28 mouse cellular contexts compared by ENCODE assay signal in the genomic region with DNA sequence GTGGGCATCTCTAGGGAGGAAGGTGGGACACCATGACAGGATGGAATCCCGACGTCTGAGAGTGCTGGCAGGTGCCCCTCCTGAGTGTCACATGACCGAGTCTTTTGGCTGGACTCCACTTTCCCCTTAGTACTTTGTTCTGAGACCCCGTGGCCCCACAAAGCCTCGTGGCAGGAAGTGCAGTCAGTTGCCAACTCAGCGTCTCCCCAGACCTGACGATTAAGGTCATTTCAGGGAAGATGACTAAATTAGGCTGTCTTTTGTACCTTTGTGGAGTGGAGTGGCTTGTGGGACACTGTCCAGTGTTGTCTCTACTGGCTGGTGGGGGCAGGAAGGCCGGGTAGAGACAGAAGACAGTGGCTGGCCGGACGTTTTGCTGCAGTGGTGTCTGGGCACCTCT.
DNase-seq lines count a peak whose midpoint lies in the region; ATAC-seq and TF ChIP-seq lines count a peak whose summit lies in the region.
"Had no signal": no experiment of that assay in that cellular context is flagged by ENCODE, and none has a peak within 500 bp of the region (broad histone marks: within the 10 kb centered on the region; RNA-seq: fewer than 3 reads in every experiment).

No protein-coding gene starts in this region.

- ATAC-seq in cerebellum, adult (ENCODE audit: insufficient number of reproducible peaks, low FRiP score, low TSS enrichment) = no peak
- ATAC-seq: forebrain, embryonic 15.5 days; hindbrain, embryonic 16.5 days; intestine, embryonic 15.5 days; Patski had no signal

- H3K4me1 ChIP-seq in cerebellum, adult 2 months (ENCODE audit: control insufficient read depth, insufficient read depth, low read length) = peaks cover 39% of the 10 kb centered on the region
- H3K4me1 ChIP-seq: embryonic facial prominence, embryonic 13.5 days; forebrain, embryonic 12.5 days; forebrain, embryonic 15.5 days; heart, embryonic 12.5 days; heart, embryonic 15.5 days; hindbrain, embryonic 10.5 days; hindbrain, embryonic 13.5 days; intestine, embryonic 15.5 days; kidney, embryonic 15.5 days had no signal

- WGBS in cerebellum, adult 2 months = 17% methylated on average over 10 of the region's 10 CpGs

- no peak overlapping the region for H3K4me3 ChIP-seq in cerebellum, adult 2 months (replicated peaks; ENCODE audit: insufficient read depth, low read depth, low read length)
- H3K4me3 ChIP-seq: embryonic facial prominence, embryonic 10.5 days; embryonic facial prominence, embryonic 13.5 days; erythroblast, embryonic 14.5 days; forebrain, embryonic 12.5 days; forebrain, embryonic 15.5 days; heart, embryonic 12.5 days; heart, embryonic 15.5 days; hindbrain, embryonic 10.5 days; hindbrain, embryonic 13.5 days; intestine, embryonic 15.5 days; kidney, embryonic 15.5 days had no signal

- TF ChIP-seq CTCF in cerebellum, adult 2 months (IDR thresholded peaks at IDR 0.05; ENCODE audit: borderline replicate concordance, insufficient read depth, low read depth, low read length) = no peak

- DNase-seq in adrenal gland, postnatal 14 days = peak; percentile 22
- no peak for DNase-seq in adrenal gland, adult 8-10 months
- DNase-seq in cerebellum, adult 2 months = peak; percentile 35 to 37
- peak; percentile 35 to 43 for DNase-seq in cerebellum, postnatal 25 days
- DNase-seq in cerebellum, adult 8-10 months = no peak
- DNase-seq in embryo, embryonic 11 days = no peak
- DNase-seq: cerebellum, adult 11 months; gastrocnemius, postnatal 25 days; heart, adult 18-20 months; heart, postnatal 10 days; heart, postnatal 36 days; kidney, adult 11 months; kidney, adult 8-10 months; kidney, postnatal 10 days had no signal

- no peak for TF ChIP-seq POLR2A in cerebellum, adult 2 months (IDR thresholded peaks at IDR 0.05; ENCODE audit: borderline replicate concordance, insufficient read depth, low read length)

- no peak overlapping the region for H3K27ac ChIP-seq in cerebellum, adult 2 months (ENCODE audit: insufficient read depth, low read length)
- H3K27ac ChIP-seq: embryonic facial prominence, embryonic 10.5 days; embryonic facial prominence, embryonic 13.5 days; forebrain, embryonic 12.5 days; forebrain, embryonic 15.5 days; heart, embryonic 15.5 days; hindbrain, embryonic 10.5 days; hindbrain, embryonic 13.5 days; intestine, embryonic 15.5 days; kidney, embryonic 15.5 days had no signal

- no peaks in the 10 kb centered on the region for H3K27me3 ChIP-seq in cerebellum, adult 2 months (ENCODE audit: control insufficient read depth, insufficient read depth, low read length)
- H3K27me3 ChIP-seq: embryonic facial prominence, embryonic 13.5 days; forebrain, embryonic 12.5 days; forebrain, embryonic 15.5 days; heart, embryonic 12.5 days; heart, embryonic 15.5 days; hindbrain, embryonic 13.5 days; intestine, embryonic 15.5 days; kidney, embryonic 15.5 days; Patski had no signal

Comparison
In these comparisons a context has a peak if more than half of its experiments do, and no peak if none do; other contexts are left out.
1. DNase-seq: peak in adrenal gland, postnatal 14 days (single experiment), cerebellum, adult 2 months (2 of 2) and cerebellum, postnatal 25 days (2 of 2); none in adrenal gland, adult 8-10 months (single experiment), cerebellum, adult 8-10 months (single experiment) and embryo, embryonic 11 days (single experiment).